Mouse (Mus musculus) layer of hippocampus, postnatal 36 days (tissue): ENCODE results near the gene Foxi1. TPM values are rescaled to one million over a fixed set of nuclear protein-coding genes. Genes with fewer than 3 reads are reported as not detected.
"Not testable (repeated sequence)": the region's sequence is repeated elsewhere in the genome, so short reads cannot be mapped to it uniquely, and the experiment has no call there.

Source experiments
- DNase-seq, 2 experiments: peaks; one replicate each; pipeline ENCODE4 v3.0.0; 2022
- total RNA-seq, 2 experiments: library from RNA; stranded (reverse); gene quantifications; 2 replicates each; pipeline ENCODE4 v1.2.3; 2021

Foxi1 gene
- total RNA-seq: not detected

- no peak for DNase-seq
Measured at GRCm38 (mm10) chr11:34207989-34208388, at the start of gene Foxi1. Gene Foxi1, minus strand, starts transcription at chr11:34208089.

DNA sequence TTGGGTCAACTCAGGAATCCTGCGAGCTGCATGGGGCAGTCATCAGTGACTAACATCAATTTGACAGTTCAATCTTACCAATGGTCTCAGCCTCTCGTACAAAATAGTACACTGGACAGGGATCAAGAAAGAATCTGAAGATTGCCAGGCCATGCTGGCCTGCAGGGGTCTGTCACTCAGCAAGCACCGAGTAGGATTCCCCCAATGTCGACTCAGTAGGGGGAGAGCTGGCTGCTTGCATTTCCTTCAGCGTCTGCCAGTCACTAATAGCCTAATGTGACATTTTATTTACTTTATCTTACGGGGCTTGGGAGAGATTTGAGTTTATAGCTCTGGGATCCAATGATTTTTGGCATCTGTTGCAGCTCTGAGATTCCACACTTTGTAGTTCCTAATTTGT is 35.1 kb upstream of the Foxi1 start:
- no peak for DNase-seq

- no peak for DNase-seq
Measured at GRCm38 (mm10) chr11:34240252-34240651, 32.4 kb upstream of the Foxi1 start.

DNA sequence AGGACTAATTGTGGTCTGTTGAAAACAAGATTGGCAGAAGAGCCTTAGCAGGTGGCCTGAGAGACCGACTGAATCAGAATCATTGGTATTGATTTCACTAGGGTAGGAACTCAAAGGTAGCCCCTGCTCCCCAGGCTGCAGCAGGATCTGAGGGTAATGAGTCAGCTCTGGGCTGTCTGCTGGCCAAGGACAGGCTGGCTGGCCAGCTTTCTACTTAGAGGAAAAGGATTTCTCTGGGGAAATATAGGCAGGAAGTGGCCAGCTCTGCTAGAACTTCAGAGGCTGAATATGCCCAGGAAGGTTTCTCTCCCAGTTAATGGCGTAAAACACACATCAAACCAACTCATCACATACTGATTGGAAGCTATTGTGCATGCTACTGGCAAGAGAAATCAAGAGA is 31.8 kb upstream of the Foxi1 start:
- no peak for DNase-seq

DNA sequence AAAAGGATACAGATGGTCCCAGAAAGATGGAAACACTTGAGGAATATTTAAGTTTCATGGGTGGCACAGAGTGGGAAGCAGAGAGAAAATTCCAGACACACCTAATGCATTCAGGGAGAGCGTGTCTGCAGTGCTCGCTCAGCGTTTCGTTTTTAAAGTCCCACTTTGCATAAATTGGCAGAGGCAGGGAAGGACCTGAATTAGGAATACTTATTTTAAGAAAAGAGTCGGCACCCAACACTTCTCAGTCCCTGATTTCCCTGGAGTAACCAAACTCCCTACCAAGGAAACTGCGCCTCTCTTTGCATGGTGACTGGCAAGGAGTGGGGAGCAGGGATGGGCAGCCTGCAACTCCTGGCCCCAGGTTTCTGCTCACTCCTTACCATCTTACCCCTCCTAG is 29.0 kb upstream of the Foxi1 start:
- no peak for DNase-seq

DNA sequence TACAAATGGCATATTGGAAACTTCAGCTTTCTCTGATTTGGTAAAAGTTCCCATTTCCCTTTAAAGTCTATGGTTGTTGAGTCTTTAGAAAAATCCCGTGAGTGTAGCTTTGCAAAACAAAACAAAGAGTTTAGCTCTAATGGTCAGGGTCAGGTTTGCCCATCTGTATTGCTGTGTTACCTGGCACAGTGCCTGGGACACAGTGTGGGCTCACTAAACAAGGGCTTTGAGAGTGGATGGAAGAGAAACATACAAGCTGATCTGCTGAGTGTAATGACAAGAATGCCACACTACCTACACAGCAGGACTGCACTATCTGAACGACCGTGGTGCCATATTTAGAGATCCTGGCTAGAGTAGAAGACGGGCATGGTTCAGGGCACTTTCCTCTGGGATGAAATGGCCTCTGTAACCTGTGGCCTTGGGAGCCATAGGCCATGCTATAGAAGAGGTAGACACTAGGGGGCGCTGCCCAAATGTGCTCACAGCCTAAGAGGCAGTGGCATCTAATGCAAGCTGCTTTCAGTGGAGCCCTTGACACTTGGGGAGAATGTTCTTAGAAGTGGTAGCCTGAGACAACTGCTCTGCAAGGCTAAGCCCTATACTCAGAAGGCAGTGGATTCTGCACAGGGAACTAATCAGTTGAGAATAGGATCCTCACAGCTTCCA is 28.3 kb upstream of the Foxi1 start:
- peak in 1 of 2 experiments; percentile 12 for DNase-seq

- peak; percentile 58 to 70 for DNase-seq
Measured at GRCm38 (mm10) chr11:34228758-34229364, 21.0 kb upstream of the Foxi1 start.

DNA sequence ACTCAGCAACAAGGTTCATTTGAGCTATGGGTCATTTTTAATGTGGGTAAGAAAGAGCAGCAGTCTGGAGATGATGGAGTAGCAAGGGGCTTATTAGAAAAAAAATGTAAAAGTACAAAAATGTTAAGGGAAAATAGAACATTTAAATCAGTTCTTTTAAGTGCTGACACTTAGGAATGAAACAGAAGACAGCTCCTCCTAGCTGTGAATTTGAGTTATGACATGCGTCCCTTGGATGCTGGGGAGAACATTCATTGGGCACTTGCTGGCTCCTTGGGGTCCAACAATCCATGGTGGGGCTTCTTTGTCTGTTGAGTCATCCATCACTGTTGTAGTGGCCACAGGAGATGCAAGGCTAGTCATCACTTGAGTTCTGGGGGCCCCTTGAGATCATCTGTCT is 19.3 kb upstream of the Foxi1 start:
- DNase-seq: no peak

DNA sequence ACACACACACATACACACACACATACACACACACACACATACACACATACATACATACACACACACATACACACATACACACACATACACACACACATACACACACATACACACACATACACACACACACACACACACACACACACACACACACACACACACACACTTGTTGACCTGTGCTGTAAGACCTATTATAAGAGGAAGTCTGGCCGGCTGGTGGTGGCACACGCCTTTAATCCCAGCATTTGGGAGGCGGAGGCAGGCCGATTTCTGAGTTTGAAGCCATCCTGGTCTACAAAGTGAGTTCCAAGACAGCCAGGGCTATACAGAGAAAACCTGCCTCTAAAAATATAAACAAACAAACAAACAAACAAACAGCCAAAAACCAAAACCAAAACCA is 12.7 kb upstream of the Foxi1 start:
- DNase-seq: not testable (repeated sequence)

GRCm38 (mm10) chr11:34212853-34213252 is 5.0 kb upstream of the Foxi1 start:
- DNase-seq: peak; percentile 32 to 56

DNA sequence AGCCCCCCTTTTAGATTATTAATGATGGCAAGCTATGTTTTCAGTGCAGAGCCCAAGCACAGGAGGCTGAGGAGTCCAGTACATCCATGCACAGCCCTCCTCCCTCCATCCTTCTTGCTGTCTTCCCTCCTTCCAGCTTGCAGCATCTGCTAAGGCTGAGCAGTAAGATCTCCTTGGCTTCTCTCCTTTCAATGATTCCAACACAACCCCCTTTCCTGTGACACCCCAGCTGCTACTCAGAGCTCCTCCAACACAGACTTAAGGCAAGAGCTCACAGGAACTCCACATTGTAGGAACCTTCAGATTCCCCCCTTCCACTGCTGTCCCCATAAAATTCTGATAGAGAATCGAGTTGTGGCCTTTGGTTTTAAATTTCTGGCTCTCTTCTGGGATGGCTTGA is 5.1 kb downstream of the Foxi1 start:
- no peak for DNase-seq

- no peak for DNase-seq
Measured at GRCm38 (mm10) chr11:34195142-34195541, 12.7 kb downstream of the Foxi1 start.

GRCm38 (mm10) chr11:34194158-34194941 is 13.5 kb downstream of the Foxi1 start:
- DNase-seq: no peak

DNA sequence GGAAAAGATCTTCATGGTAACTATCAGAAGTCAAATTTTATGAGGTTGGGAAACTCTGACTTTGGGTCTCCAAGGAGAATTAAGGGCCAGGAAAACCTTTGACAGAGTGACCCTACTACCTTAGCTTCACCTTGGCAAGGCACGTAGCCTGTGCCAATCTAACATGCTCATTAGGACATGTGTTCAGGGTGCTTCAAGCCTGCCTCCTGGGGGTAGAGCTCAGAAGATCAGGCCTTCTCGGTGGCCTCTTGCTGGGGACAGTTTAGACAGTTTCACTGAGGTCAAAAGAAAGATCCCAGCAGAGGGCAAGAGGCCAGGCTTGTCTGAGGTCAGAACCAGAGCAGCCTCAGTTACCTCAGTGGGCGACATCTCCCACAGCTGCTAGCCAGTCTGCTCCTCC is 14.2 kb downstream of the Foxi1 start:
- DNase-seq: no peak

- no peak for DNase-seq
Measured at GRCm38 (mm10) chr11:34184266-34184665, 23.6 kb downstream of the Foxi1 start.

DNA sequence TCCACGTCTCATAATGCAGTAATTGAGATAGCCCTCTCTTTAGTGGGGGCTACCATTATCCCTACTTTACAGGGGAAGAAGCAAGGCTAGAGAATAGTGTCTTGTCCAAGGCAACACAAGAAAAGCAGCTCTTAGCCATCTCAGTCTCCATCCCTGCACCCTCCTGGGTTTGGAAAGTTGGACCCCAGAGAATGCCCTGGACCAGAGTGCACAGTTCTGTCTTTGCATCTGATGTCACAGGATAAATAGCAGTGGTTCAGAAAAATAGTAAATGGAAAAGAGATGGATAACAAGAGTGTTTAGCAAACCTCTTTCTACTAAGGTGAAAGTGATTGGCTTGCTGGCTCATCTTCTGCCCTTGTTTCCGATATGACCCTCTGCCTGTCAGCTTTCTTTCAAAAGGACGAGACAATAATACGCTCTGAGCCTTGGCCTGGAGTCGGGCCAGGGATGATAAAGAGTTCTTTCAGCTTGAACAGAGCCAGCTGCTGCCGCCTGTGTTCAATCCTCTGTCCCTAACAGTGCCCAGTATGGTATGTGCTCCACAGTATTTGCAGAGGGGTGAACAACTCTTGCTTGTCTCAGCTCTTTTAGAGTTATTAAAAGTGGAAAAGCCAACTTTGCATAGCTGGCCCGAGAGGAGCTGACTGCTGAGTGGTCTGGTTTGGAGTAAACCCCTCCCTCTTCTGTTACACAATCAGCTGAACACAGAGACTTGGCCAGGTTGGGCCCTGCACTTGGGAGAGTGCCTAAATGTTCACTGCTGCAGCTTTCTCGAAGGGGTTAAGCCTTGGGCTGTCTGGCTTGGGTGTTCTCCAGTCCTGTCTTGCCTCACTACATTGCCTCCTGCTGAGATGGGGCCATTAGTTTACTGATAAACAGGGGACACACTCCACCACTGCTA is 26.4 kb downstream of the Foxi1 start:
- peak; percentile 20 to 36 for DNase-seq

- no peak for DNase-seq
Measured at GRCm38 (mm10) chr11:34178752-34179151, 29.1 kb downstream of the Foxi1 start.

GRCm38 (mm10) chr11:34176371-34176770 is 31.5 kb downstream of the Foxi1 start:
- peak in 1 of 2 experiments; percentile 8 for DNase-seq

GRCm38 (mm10) chr11:34171221-34171620 is 36.7 kb downstream of the Foxi1 start:
- DNase-seq: no peak

GRCm38 (mm10) chr11:34169464-34169894 is 38.4 kb downstream of the Foxi1 start:
- no peak for DNase-seq

DNA sequence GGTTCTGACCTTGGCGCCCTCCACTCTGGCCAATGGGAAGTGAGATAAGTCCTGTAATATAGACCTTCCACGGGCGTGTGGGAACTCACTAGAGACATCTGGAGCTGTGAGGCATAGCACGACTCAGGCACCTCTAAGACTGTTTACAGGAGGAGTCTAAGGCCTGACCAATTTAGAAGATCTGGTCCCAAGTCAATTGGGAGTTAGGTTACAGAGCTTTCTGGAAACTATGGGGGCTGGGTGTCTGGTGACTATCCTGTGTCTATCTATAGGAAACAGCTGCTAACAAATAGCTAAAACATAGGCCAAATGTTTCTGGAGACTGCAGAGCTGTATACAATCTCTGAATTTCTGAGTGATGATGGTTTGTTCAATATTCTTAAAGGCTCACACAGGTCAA is 41.5 kb downstream of the Foxi1 start:
- no peak for DNase-seq

DNA sequence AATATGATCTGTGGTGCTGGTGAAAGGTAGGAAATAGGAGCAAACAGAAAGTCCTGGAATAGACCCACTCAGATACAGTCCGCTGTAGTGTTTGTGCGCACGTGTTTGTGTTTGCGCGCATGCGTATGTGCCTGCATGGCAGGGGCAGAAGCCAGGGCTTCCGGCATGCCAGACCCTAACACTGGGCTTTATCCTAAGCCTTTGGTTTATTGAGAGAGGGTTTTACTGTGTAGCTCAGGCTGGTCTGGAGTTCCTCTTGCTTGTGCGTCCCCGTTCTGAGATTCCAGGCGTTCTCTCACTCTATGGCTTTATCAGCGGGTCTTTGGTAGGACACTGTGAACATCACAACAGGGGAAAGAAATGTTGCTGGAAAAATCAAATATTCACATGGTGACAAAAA is 42.6 kb downstream of the Foxi1 start:
- no peak for DNase-seq

GRCm38 (mm10) chr11:34158916-34159315 is 49.0 kb downstream of the Foxi1 start:
- DNase-seq: no peak
